Mouse (Mus musculus): ENCODE measurements at regions not wholly inside any gene's neighbourhood (a gene's known extent, or its start where the extent isn't known, plus 50 kb on each side); places are given as distances from the start of the nearest gene placed in this dataset.

- H3K4me1 ChIP-seq: peaks cover 28% of the 10 kb centered on the region
- no peak overlapping the region for H3K27ac ChIP-seq
Measured at GRCm38 (mm10) chr13:99610498-99610897, 94.2 kb upstream of the Map1b start.

GRCm38 (mm10) chr13:99609151-99610146 is 93.1 kb upstream of the Map1b start:
- H3K9ac ChIP-seq: 0 out of 2 replicates have a peak overlapping the region, but pooled peaks have one; percentile 12
- no peaks in the 10 kb centered on the region for H3K9me3 ChIP-seq
- peak overlapping the region; percentile 21 for H3K4me2 ChIP-seq
- peak; percentile 69 for ATAC-seq (ENCODE audit: low FRiP score)
- H3K36me3 ChIP-seq (replicated peaks): no peaks in the 10 kb centered on the region
- peaks cover 3% of the 10 kb centered on the region; the same call in 1 of the 2 replicates for H3K27me3 ChIP-seq
- peaks cover 28% of the 10 kb centered on the region for H3K4me1 ChIP-seq
- H3K27ac ChIP-seq: peak overlapping the region; percentile 54
- 17% methylated on average over 9 of the region's 9 CpGs for WGBS
- H3K4me3 ChIP-seq (replicated peaks): no peak overlapping the region

More at GRCm38 (mm10) chr13:99610498-99610897, 94.2 kb upstream of the Map1b start:
- Histone ChIP-seq H3K9me3 (no peaks in the 10 kb centered on the region), H3K27me3 (peaks cover 3% of the 10 kb centered on the region; the same call in 1 of the 2 replicates), H3K4me3 (replicated peaks) (no peak overlapping the region), H3K4me2 (no peak overlapping the region), H3K9ac (no peak overlapping the region), H3K36me3 (replicated peaks) (no peaks in the 10 kb centered on the region)
- ATAC-seq (ENCODE audit: low FRiP score): no peak
- WGBS: 69% methylated on average over 5 of the region's 5 CpGs

GRCm38 (mm10) chr13:99608591-99608990 is 92.3 kb upstream of the Map1b start:
- H3K36me3 ChIP-seq (replicated peaks): no peaks in the 10 kb centered on the region
- H3K27ac ChIP-seq: peak overlapping the region; percentile 54
- H3K4me1 ChIP-seq: peaks cover 28% of the 10 kb centered on the region
- H3K4me3 ChIP-seq (replicated peaks): no peak overlapping the region
- WGBS: 41% methylated on average over 5 of the region's 5 CpGs
- H3K9me3 ChIP-seq: no peaks in the 10 kb centered on the region
- no peak overlapping the region for H3K9ac ChIP-seq
- H3K4me2 ChIP-seq: no peak overlapping the region
- no peak for ATAC-seq (ENCODE audit: low FRiP score)
- peaks cover 3% of the 10 kb centered on the region; the same call in 1 of the 2 replicates for H3K27me3 ChIP-seq

GRCm38 (mm10) chr13:99607208-99607607 is 90.9 kb upstream of the Map1b start:
- whole genome bisulfite sequencing: 93% methylated on average over 6 of the region's 6 CpGs
- Histone ChIP-seq H3K36me3 (replicated peaks) (no peaks in the 10 kb centered on the region), H3K9me3 (no peaks in the 10 kb centered on the region), H3K4me2 (no peak overlapping the region), H3K9ac (no peak overlapping the region), H3K4me1 (peaks cover 28% of the 10 kb centered on the region), H3K27me3 (peaks cover 3% of the 10 kb centered on the region; the same call in 1 of the 2 replicates), H3K4me3 (replicated peaks) (no peak overlapping the region), H3K27ac (no peak overlapping the region)
- no peak for ATAC-seq (ENCODE audit: low FRiP score)

GRCm38 (mm10) chr13:99606606-99606990 is 90.3 kb upstream of the Map1b start:
- WGBS: 30% methylated on average over 1 of the region's 1 CpGs
- H3K4me3 ChIP-seq (replicated peaks): no peak overlapping the region

GRCm38 (mm10) chr13:99605866-99606605 is 89.7 kb upstream of the Map1b start:
- Histone ChIP-seq H3K4me2 (no peak overlapping the region), H3K9ac (no peak overlapping the region), H3K27ac (no peak overlapping the region), H3K4me3 (replicated peaks) (no peak overlapping the region), H3K36me3 (replicated peaks) (no peaks in the 10 kb centered on the region), H3K9me3 (no peaks in the 10 kb centered on the region), H3K4me1 (peaks cover 28% of the 10 kb centered on the region), H3K27me3 (peaks cover 3% of the 10 kb centered on the region; the same call in 1 of the 2 replicates)
- WGBS: 83% methylated on average over 2 of the region's 2 CpGs
- ATAC-seq (ENCODE audit: low FRiP score): no peak

More at GRCm38 (mm10) chr13:99606606-99606990, 90.3 kb upstream of the Map1b start:
- no peaks in the 10 kb centered on the region for H3K9me3 ChIP-seq
- ATAC-seq (ENCODE audit: low FRiP score): no peak
- H3K27me3 ChIP-seq: peaks cover 3% of the 10 kb centered on the region; the same call in 1 of the 2 replicates
- H3K36me3 ChIP-seq (replicated peaks): no peaks in the 10 kb centered on the region
- H3K27ac ChIP-seq: no peak overlapping the region
- no peak overlapping the region for H3K9ac ChIP-seq
- peaks cover 28% of the 10 kb centered on the region for H3K4me1 ChIP-seq
- no peak overlapping the region for H3K4me2 ChIP-seq

GRCm38 (mm10) chr13:99597891-99598290 is 81.6 kb upstream of the Map1b start:
- H3K4me2 ChIP-seq: no peak overlapping the region
- H3K36me3 ChIP-seq (replicated peaks): no peaks in the 10 kb centered on the region
- H3K27ac ChIP-seq: no peak overlapping the region
- H3K9ac ChIP-seq: no peak overlapping the region
- no peak for ATAC-seq (ENCODE audit: low FRiP score)
- 88% methylated on average over 2 of the region's 2 CpGs for WGBS
- H3K27me3 ChIP-seq: no peaks in the 10 kb centered on the region
- H3K9me3 ChIP-seq: no peaks in the 10 kb centered on the region
- H3K4me1 ChIP-seq: peaks cover 20% of the 10 kb centered on the region
- no peak overlapping the region for H3K4me3 ChIP-seq (replicated peaks)

GRCm38 (mm10) chr13:99593846-99594813 is 77.8 kb upstream of the Map1b start:
- H3K4me3 ChIP-seq (replicated peaks): no peak overlapping the region
- 26% methylated on average over 17 of the region's 17 CpGs for WGBS
- H3K9ac ChIP-seq: no peak overlapping the region

GRCm38 (mm10) chr13:99593243-99593635 is 76.9 kb upstream of the Map1b start:
- Histone ChIP-seq H3K27me3 (no peaks in the 10 kb centered on the region), H3K4me3 (replicated peaks) (no peak overlapping the region), H3K4me2 (peak overlapping the region; percentile 33; the same call in 1 of the 2 replicates), H3K9me3 (no peaks in the 10 kb centered on the region), H3K9ac (no peak overlapping the region), H3K27ac (peak overlapping the region; percentile 78), H3K4me1 (peaks cover 25% of the 10 kb centered on the region), H3K36me3 (replicated peaks) (no peaks in the 10 kb centered on the region)
- ATAC-seq (ENCODE audit: low FRiP score): no peak
- WGBS: 42% methylated on average over 8 of the region's 8 CpGs

More at GRCm38 (mm10) chr13:99593846-99594813, 77.8 kb upstream of the Map1b start:
- Histone ChIP-seq H3K4me1 (peaks cover 25% of the 10 kb centered on the region), H3K36me3 (replicated peaks) (no peaks in the 10 kb centered on the region), H3K27me3 (no peaks in the 10 kb centered on the region), H3K27ac (peak overlapping the region; percentile 78), H3K4me2 (peak overlapping the region; percentile 33), H3K9me3 (no peaks in the 10 kb centered on the region)
- ATAC-seq (ENCODE audit: low FRiP score): peak; percentile 82

- Histone ChIP-seq H3K4me2 (peak overlapping the region; percentile 15; the same call in 1 of the 2 replicates), H3K36me3 (replicated peaks) (no peaks in the 10 kb centered on the region), H3K4me3 (replicated peaks) (no peak overlapping the region), H3K9ac (no peak overlapping the region), H3K4me1 (peaks cover 25% of the 10 kb centered on the region), H3K27ac (peak overlapping the region; percentile 78), H3K27me3 (no peaks in the 10 kb centered on the region), H3K9me3 (no peaks in the 10 kb centered on the region)
- no peak for ATAC-seq (ENCODE audit: low FRiP score)
- WGBS: 14% methylated on average over 15 of the region's 15 CpGs
Measured at GRCm38 (mm10) chr13:99592596-99593242, 76.4 kb upstream of the Map1b start.

- WGBS: 88% methylated on average over 8 of the region's 8 CpGs
Measured at GRCm38 (mm10) chr13:99588646-99589045, 72.3 kb upstream of the Map1b start.

More at GRCm38 (mm10) chr13:99588646-99589045, 72.3 kb upstream of the Map1b start:
- Histone ChIP-seq H3K9me3 (no peaks in the 10 kb centered on the region), H3K4me3 (replicated peaks) (no peak overlapping the region), H3K4me1 (peaks cover 20% of the 10 kb centered on the region), H3K9ac (no peak overlapping the region), H3K27ac (no peak overlapping the region), H3K27me3 (no peaks in the 10 kb centered on the region), H3K4me2 (no peak overlapping the region), H3K36me3 (replicated peaks) (no peaks in the 10 kb centered on the region)
- no peak for ATAC-seq (ENCODE audit: low FRiP score)
